Mouse (Mus musculus) CH12.LX (cell line): ENCODE results near the gene Fbxo42. TPM values are rescaled to one million over a fixed set of nuclear protein-coding genes. Genes with fewer than 3 reads are reported as not detected.
A peak's percentile ranks its signal among the peaks of the same experiment; 100 is the strongest.
"Not testable (repeated sequence)": the region's sequence is repeated elsewhere in the genome, so short reads cannot be mapped to it uniquely, and the experiment has no call there.

Experiments used
- DNase-seq: peaks from one replicate; pipeline ENCODE4 v3.0.0-alpha.2; 2013; ENCODE audit errors: extremely low read depth
- H3K27ac ChIP-seq: 2 replicates; pipeline ENCODE4 v1.5.1; 2012; ENCODE audit warnings: low read depth, mild to moderate bottlenecking, control low read depth, moderate library complexity; ENCODE audit not compliant: insufficient read depth
- H3K27me3 ChIP-seq: replicated peaks from 2 replicates; pipeline ENCODE3; 2012; ENCODE audit warnings: inconsistent platforms
- H3K36me3 ChIP-seq, 2 experiments: replicated peaks in 1 of 2; 2 replicates each; pipeline versions ENCODE3 to v1.6.1; 2012; ENCODE audit warnings: inconsistent platforms in 1 of 2, low read length in 1 of 2, mild to moderate bottlenecking in 1 of 2, mixed read lengths in 1 of 2, moderate library complexity in 1 of 2; ENCODE audit not compliant: control insufficient read depth in 1 of 2, insufficient read depth in 1 of 2
- H3K4me1 ChIP-seq, 2 experiments: 2 replicates each; pipeline ENCODE4 v1.6.1; 2012; ENCODE audit warnings: inconsistent platforms in 1 of 2, moderate library complexity in 1 of 2; ENCODE audit not compliant: insufficient read depth in 2 of 2, control insufficient read depth in 1 of 2
- H3K4me2 ChIP-seq: 2 replicates; pipeline ENCODE4 v1.6.1; 2012; ENCODE audit warnings: low read depth, mild to moderate bottlenecking, control low read depth; ENCODE audit not compliant: poor library complexity, insufficient read depth, severe bottlenecking
- H3K4me3 ChIP-seq, 3 experiments: fragments of 150-350 bp in 1 of 3; sonication (generic) in 1 of 3; replicated peaks in 1 of 3; 2 replicates each; pipeline versions ENCODE3 to v1.5.1; 2011 to 2012; ENCODE audit warnings: low read depth in 2 of 3, low read length in 2 of 3, mild to moderate bottlenecking in 2 of 3, moderate library complexity in 2 of 3, control low read depth in 1 of 3, improper control_type of control experiment in 1 of 3, inconsistent platforms in 1 of 3, mixed read lengths in 1 of 3; ENCODE audit not compliant: poor library complexity in 1 of 3
- H3K79me2 ChIP-seq: replicated peaks from 2 replicates; pipeline ENCODE4 v1.6.1; 2012; ENCODE audit warnings: mild to moderate bottlenecking, moderate library complexity; ENCODE audit not compliant: control insufficient read depth, poor library complexity, insufficient read depth, severe bottlenecking; ENCODE audit errors: extremely low read depth
- H3K9ac ChIP-seq: 2 replicates; pipeline ENCODE4 v1.6.1; 2012; ENCODE audit warnings: low read depth, mild to moderate bottlenecking, control low read depth, moderate library complexity; ENCODE audit not compliant: insufficient read depth
- H3K9me3 ChIP-seq: replicated peaks from 2 replicates; pipeline ENCODE3; 2012; ENCODE audit warnings: low read length, inconsistent platforms, mixed read lengths
- BHLHE40 ChIP-seq: IDR thresholded peaks from 2 replicates; pipeline ENCODE4 v1.6.1; 2011; ENCODE audit warnings: mild to moderate bottlenecking, low read depth, low read length, improper control_type of control experiment
- CHD2 ChIP-seq: IDR thresholded peaks from 2 replicates; pipeline ENCODE4 v1.6.1; 2011; ENCODE audit warnings: low read length, improper control_type of control experiment
- E2F4 ChIP-seq: IDR thresholded peaks from 2 replicates; pipeline ENCODE4 v1.6.1; 2011; ENCODE audit warnings: low read depth, low read length, improper control_type of control experiment; ENCODE audit not compliant: insufficient replicate concordance
- ETS1 ChIP-seq: conservative IDR thresholded peaks from 2 replicates; pipeline ENCODE4 v1.6.1; 2012; ENCODE audit warnings: low read depth, mild to moderate bottlenecking, inconsistent platforms, low read length, improper control_type of control experiment, moderate library complexity
- GABPA ChIP-seq: IDR thresholded peaks from 2 replicates; pipeline ENCODE4 v1.6.1; 2012; ENCODE audit warnings: low read depth, low read length, improper control_type of control experiment, inconsistent platforms; ENCODE audit not compliant: insufficient replicate concordance
- JUND ChIP-seq: conservative IDR thresholded peaks from 2 replicates; pipeline ENCODE4 v1.6.1; 2011; ENCODE audit warnings: low read depth, low read length, improper control_type of control experiment
- KAT2A ChIP-seq: IDR thresholded peaks from 2 replicates; pipeline ENCODE4 v1.6.1; 2012; ENCODE audit warnings: low read length, improper control_type of control experiment, inconsistent platforms; ENCODE audit not compliant: insufficient replicate concordance
- MAX ChIP-seq: IDR thresholded peaks from 2 replicates; pipeline ENCODE4 v1.6.1; 2011; ENCODE audit warnings: low read length, improper control_type of control experiment
- MAZ ChIP-seq: IDR thresholded peaks from 2 replicates; pipeline ENCODE4 v1.6.1; 2012; ENCODE audit warnings: low read depth, mild to moderate bottlenecking, inconsistent platforms, low read length, improper control_type of control experiment, moderate library complexity
- NRF1 ChIP-seq: IDR thresholded peaks from 2 replicates; pipeline ENCODE4 v1.6.1; 2014; ENCODE audit warnings: low read depth, mild to moderate bottlenecking, inconsistent platforms, low read length, improper control_type of control experiment, moderate library complexity
- RCOR1 ChIP-seq: conservative IDR thresholded peaks from 2 replicates; pipeline ENCODE4 v1.6.1; 2012; ENCODE audit warnings: low read depth, mild to moderate bottlenecking, inconsistent platforms, low read length, improper control_type of control experiment
- USF1 ChIP-seq: IDR thresholded peaks from 2 replicates; pipeline ENCODE4 v1.6.1; 2014; ENCODE audit warnings: low read depth, mild to moderate bottlenecking, inconsistent platforms, low read length, improper control_type of control experiment
- USF2 ChIP-seq: conservative IDR thresholded peaks from 2 replicates; pipeline ENCODE4 v1.6.1; 2011; ENCODE audit warnings: low read depth, low read length, improper control_type of control experiment
- ZC3H11A ChIP-seq: IDR thresholded peaks from 2 replicates; pipeline ENCODE4 v1.6.1; 2012; ENCODE audit warnings: low read depth, mild to moderate bottlenecking, inconsistent platforms, low read length, improper control_type of control experiment
- ZKSCAN1 ChIP-seq: IDR thresholded peaks from 2 replicates; pipeline ENCODE4 v1.6.1; 2012; ENCODE audit warnings: low read depth, inconsistent platforms, low read length, improper control_type of control experiment, borderline replicate concordance
- dilution Hi-C: fragments of 300-500 bp; cut with MboI; formaldehyde crosslinking; loops from 2 replicates; pipeline ENCODE4 v1.14.3; 2020; ENCODE audit warnings: low sequenced_read_pairs; ENCODE audit not compliant: extremely low pct_unique_long_range_greater_than_20kb, extremely low pct_ligation_motif_present
- in situ Hi-C: fragments of 300-500 bp; cut with MboI; formaldehyde crosslinking; loops from 3 replicates; pipeline ENCODE4 v1.14.3; 2019; ENCODE audit warnings: low sequenced_read_pairs, low pct_ligation_motif_present, low pct_unique_long_range_greater_than_20kb, mixed read lengths
- polyA plus RNA-seq: library from polyadenylated mRNA; unstranded; fragments of >175 nt; gene quantifications from 2 replicates; pipeline ENCODE4 v1.2.1, GENCODE M21; 2012; ENCODE audit warnings: low read depth; ENCODE audit not compliant: insufficient read length
- total RNA-seq, 2 experiments: library from RNA; depleted of rRNA; stranded (reverse); fragments of 300-350 nt in 1 of 2; fragments of >200 nt in 1 of 2; gene quantifications; 2 replicates each; pipeline ENCODE4 v1.2.3; 2012 to 2014

Fbxo42 gene
- total and polyA plus RNA-seq, 3 experiments, result 9.8 to 16.5 (median 14.4) TPM

DNA sequence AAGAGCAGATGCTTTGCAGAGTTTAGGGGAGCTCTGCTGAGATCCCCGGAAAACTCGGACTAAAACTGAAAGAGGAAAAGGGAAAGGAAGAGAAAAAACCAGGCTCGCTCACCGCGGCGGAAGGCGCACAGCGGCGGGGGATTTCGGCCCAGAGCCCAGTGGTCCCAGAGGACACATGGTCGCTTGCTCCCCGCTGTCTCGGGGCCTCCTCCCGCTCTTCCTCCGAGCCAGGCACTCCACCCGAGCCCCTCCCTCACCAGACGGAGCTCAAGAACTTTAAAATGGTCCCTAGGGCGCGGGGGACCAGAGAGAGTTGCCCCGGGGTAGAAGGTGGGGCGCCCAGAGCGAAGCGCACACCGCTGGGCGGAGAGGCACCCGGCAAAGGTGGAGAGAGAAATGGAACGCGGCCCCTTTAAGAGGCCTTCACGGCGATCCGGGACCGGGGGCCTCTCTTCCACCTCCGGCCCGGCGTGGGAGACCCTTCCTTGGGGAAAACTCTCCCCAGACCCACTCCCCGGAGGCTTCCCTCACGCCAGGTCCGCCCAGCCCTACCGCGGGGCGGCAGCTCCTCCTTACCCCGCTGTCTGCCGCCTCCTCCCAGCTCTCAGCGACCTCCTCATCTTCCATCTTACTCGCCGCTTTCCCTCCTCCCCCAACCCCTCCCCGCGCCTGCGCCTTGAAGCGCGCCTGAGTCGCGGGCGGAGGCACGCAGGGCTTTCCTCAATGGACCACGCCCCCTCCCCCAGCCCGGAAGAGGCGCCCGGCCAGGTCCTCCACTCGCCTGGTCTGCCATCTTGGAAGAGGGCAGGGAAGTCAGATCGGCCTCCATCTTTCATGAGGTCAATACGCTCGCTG lies 8.4 kb upstream of the Fbxo42 start, which contains the start of gene Szrd1 (continued):
- TF ChIP-seq JUND, result no peak

GRCm38 (mm10) chr4:141140354-141140753 lies 7.4 kb upstream of the Fbxo42 start:
- in situ Hi-C loops, result loop anchor here (10.0 kb wide), 2 partner anchors 74 to 224 kb away; partner anchors contain the start of genes Fam131c and Rsg1
- H3K27ac ChIP-seq, H3K9me3 ChIP-seq, H3K4me2 ChIP-seq, DNase-seq, dilution Hi-C loops, H3K4me3 ChIP-seq, H3K27me3 ChIP-seq, H3K9ac ChIP-seq: not testable (repeated sequence)
- Histone ChIP-seq H3K79me2 (peaks cover 36% of the 10 kb centered on the region), H3K36me3 (peaks cover 0 to 12% of the 10 kb centered on the region in 2 experiments), H3K4me1 (peaks cover 20 to 64% of the 10 kb centered on the region in 2 experiments)

- in situ Hi-C loops, result loop anchor here (10.0 kb wide), 2 partner anchors 74 to 224 kb away; partner anchors contain the start of genes Fam131c and Rsg1
- no peak overlapping the region for H3K9ac ChIP-seq
- dilution Hi-C loops, result no loop called here
- peaks cover 0 to 9% of the 10 kb centered on the region in 2 experiments for H3K36me3 ChIP-seq
- H3K27ac ChIP-seq, result peak overlapping the region; percentile 54; the same call in 1 of the 2 replicates
- TF ChIP-seq E2F4 (no peak), MAZ (no peak), NRF1 (no peak), ETS1 (no peak), RCOR1 (no peak), ZC3H11A (no peak), KAT2A (no peak), CHD2 (no peak), GABPA (no peak), USF1 (no peak), MAX (no peak), JUND (no peak), USF2 (no peak), ZKSCAN1 (no peak), BHLHE40 (no peak)
- TF ChIP-seq, all 38 proteins: peak for 0
- H3K4me3 ChIP-seq, result no peak overlapping the region
- peaks cover 17 to 59% of the 10 kb centered on the region in 2 experiments for H3K4me1 ChIP-seq
- H3K79me2 ChIP-seq, result peaks cover 31% of the 10 kb centered on the region
- no peaks in the 10 kb centered on the region for H3K9me3 ChIP-seq
- no peak for DNase-seq
- no peaks in the 10 kb centered on the region for H3K27me3 ChIP-seq
- no peak overlapping the region for H3K4me2 ChIP-seq
These were observed 6.7 kb upstream of the Fbxo42 start for GRCm38 (mm10) chr4:141140967-141141366.
